Mouse (Mus musculus): ENCODE data around the gene Magoh. TPM values are rescaled to one million over a fixed set of nuclear protein-coding genes. Genes with fewer than 3 reads are reported as not detected.
A peak's percentile ranks its signal among the peaks of the same experiment; 100 is the strongest.

Magoh gene
- polyA plus RNA-seq, 1 experiment, result 3.4 TPM

- peaks cover 43% of the 10 kb centered on the region for H3K36me3 ChIP-seq (replicated peaks; ENCODE audit: low read length)
- TF ChIP-seq FLI1 (IDR thresholded peaks at IDR 0.05; ENCODE audit: low read length) (no peak), GATA1 (IDR thresholded peaks at IDR 0.05; ENCODE audit: borderline replicate concordance, low read length) (no peak)
- H3K9me3 ChIP-seq, result no peaks in the 10 kb centered on the region
- H3K27me3 ChIP-seq (replicated peaks), result no peaks in the 10 kb centered on the region
- peaks cover 63% of the 10 kb centered on the region for H3K4me1 ChIP-seq
- no peak overlapping the region for H3K4me3 ChIP-seq (replicated peaks)
Measured at GRCm38 (mm10) chr4:107920336-107920735, 40.8 kb downstream of the Magoh start.

- H3K4me1 ChIP-seq, result peaks cover 60% of the 10 kb centered on the region
- peak overlapping the region; percentile 29 for H3K4me3 ChIP-seq (replicated peaks)
- no peak for TF ChIP-seq FLI1 (IDR thresholded peaks at IDR 0.05; ENCODE audit: low read length)
- no peaks in the 10 kb centered on the region for H3K9me3 ChIP-seq
- H3K36me3 ChIP-seq (replicated peaks; ENCODE audit: low read length), result peaks cover 39% of the 10 kb centered on the region
- peaks cover 2% of the 10 kb centered on the region for H3K27me3 ChIP-seq (replicated peaks)
Measured at GRCm38 (mm10) chr4:107921152-107921695, 41.7 kb downstream of the Magoh start.

DNA sequence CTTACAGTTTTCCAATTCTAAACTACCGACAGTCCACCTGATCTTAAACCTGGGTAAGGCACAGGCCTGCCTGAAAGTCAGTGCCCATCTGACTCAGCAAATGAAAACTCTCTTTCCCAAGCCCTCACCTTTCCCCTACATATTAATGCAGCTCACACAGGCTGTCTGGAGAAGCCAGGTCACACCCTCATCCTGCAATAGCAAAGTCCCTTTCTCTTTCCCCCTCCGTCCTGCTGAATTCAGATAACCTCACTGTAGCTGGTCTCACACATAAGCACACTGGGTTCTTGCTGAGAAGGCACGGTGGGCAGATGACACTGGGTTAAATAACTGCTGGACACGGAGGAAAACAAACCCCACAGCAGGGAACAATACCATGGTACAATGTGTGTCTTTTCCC, 42.4 kb downstream of the Magoh start:
- H3K4me1 ChIP-seq, result peaks cover 59% of the 10 kb centered on the region
- H3K9me3 ChIP-seq, result no peaks in the 10 kb centered on the region
- peaks cover 39% of the 10 kb centered on the region for H3K36me3 ChIP-seq (replicated peaks; ENCODE audit: low read length)
- peaks cover 2% of the 10 kb centered on the region for H3K27me3 ChIP-seq (replicated peaks)
- H3K4me3 ChIP-seq (replicated peaks), result peak overlapping the region; percentile 99
- no peak for TF ChIP-seq FLI1 (IDR thresholded peaks at IDR 0.05; ENCODE audit: low read length)
- TF ChIP-seq GATA1 (IDR thresholded peaks at IDR 0.05; ENCODE audit: borderline replicate concordance, low read length), result no peak

DNA sequence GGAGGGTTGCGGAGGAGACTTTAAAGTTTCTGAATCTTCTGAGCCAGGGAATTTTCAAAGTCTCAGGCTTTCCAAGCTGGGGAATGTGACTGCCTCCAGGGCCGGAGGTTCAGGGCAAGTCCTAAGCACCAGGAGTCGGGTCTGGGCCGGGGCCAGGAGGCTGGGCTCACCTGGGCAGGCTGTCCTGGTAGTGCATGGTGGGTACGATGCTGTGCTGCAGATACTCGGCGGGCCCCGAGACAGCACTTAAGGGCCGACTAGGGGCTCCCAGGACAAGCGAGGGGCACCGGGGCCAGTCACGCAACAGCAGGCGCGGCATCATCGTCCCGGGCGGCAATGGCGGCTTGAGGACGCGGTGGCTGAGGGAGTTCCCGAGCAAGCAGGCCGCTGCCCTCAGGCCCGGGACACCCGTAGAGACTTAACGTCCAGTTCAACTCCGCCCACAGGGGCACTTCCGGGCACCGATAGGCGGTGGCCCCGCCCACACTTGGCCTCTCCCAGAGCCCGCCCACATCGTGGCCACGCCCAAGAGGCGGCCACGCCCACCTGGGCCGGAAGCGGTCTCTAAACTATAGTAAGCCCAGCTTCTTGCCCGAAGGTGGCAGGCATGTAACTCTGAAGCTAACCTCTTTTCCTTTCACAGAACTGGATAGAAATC, 43.7 kb downstream of the Magoh start, which contains the start of gene Cpt2:
Cpt2 (minus strand) TSS at position 466 of the 658 bp plus-strand sequence.
- Histone ChIP-seq H3K4me3 (replicated peaks) (peak within 1 kb of the TSS; percentile 99), H3K4me1 (peaks cover 55% of the 10 kb centered on the region), H3K36me3 (replicated peaks; ENCODE audit: low read length) (peaks cover 30% of the 10 kb centered on the region), H3K27me3 (replicated peaks) (peaks cover 2% of the 10 kb centered on the region), H3K9me3 (no peaks in the 10 kb centered on the region)
- TF ChIP-seq GATA1 (IDR thresholded peaks at IDR 0.05; ENCODE audit: borderline replicate concordance, low read length) (no peak), FLI1 (IDR thresholded peaks at IDR 0.05; ENCODE audit: low read length) (peak; percentile 60)

GRCm38 (mm10) chr4:107923803-107924194, 44.2 kb downstream of the Magoh start:
- peaks cover 55% of the 10 kb centered on the region for H3K4me1 ChIP-seq
- no peaks in the 10 kb centered on the region for H3K9me3 ChIP-seq
- H3K36me3 ChIP-seq (replicated peaks; ENCODE audit: low read length), result peaks cover 25% of the 10 kb centered on the region
- peaks cover 2% of the 10 kb centered on the region for H3K27me3 ChIP-seq (replicated peaks)
- TF ChIP-seq FLI1 (IDR thresholded peaks at IDR 0.05; ENCODE audit: low read length) (no peak), GATA1 (IDR thresholded peaks at IDR 0.05; ENCODE audit: borderline replicate concordance, low read length) (no peak)
- H3K4me3 ChIP-seq (replicated peaks), result peak overlapping the region; percentile 99

DNA sequence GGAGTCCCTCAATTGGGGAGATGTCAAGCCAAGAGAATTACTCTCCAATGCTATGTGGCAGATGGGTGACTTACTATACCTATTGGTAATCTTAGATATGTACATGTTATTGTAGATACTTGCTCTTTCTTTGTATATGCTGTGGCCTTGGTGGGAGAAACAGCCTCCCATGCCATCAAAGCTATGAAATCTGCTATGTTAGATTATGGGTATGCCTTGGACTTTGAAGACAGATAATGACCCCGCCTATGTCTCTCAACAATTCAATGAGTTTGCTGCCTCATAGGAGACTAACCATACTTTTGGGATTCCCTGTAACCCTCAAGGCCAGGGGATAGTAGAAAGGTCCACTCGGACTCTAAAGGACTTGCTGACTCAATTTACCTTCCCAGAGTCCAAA, 48.7 kb downstream of the Magoh start:
- no peaks in the 10 kb centered on the region for H3K36me3 ChIP-seq (replicated peaks; ENCODE audit: low read length)
- H3K27me3 ChIP-seq (replicated peaks), result peaks cover 9% of the 10 kb centered on the region
- peaks cover 24% of the 10 kb centered on the region for H3K4me1 ChIP-seq
- no peak overlapping the region for H3K4me3 ChIP-seq (replicated peaks)
- H3K9me3 ChIP-seq, result no peaks in the 10 kb centered on the region
- TF ChIP-seq GATA1 (IDR thresholded peaks at IDR 0.05; ENCODE audit: borderline replicate concordance, low read length), result no peak
- TF ChIP-seq FLI1 (IDR thresholded peaks at IDR 0.05; ENCODE audit: low read length), result no peak

DNA sequence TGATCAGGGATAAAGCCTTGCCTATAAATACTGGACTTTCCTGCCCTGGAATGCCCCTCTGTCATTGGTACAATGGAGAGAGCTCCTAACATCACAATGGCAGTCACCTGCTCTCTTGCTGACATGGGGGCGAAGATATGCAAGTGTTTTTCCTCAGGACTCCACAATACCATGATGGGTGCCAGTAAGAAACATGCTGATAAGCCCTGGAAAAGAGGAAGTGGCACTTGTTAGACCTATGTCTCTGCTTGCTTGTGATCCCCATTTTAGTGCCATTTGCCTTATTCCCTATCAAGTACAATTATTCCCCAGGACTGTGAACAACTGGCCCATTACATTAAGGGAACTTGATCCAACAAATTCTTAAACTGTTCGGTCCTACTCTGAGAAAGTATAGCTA, 49.2 kb downstream of the Magoh start:
- TF ChIP-seq GATA1 (IDR thresholded peaks at IDR 0.05; ENCODE audit: borderline replicate concordance, low read length), result no peak
- no peak for TF ChIP-seq FLI1 (IDR thresholded peaks at IDR 0.05; ENCODE audit: low read length)
- H3K4me1 ChIP-seq, result peaks cover 27% of the 10 kb centered on the region
- H3K4me3 ChIP-seq (replicated peaks), result no peak overlapping the region
- H3K27me3 ChIP-seq (replicated peaks), result peaks cover 9% of the 10 kb centered on the region
- H3K36me3 ChIP-seq (replicated peaks; ENCODE audit: low read length), result no peaks in the 10 kb centered on the region
- H3K9me3 ChIP-seq, result no peaks in the 10 kb centered on the region

GRCm38 (mm10) chr4:107931453-107931852, 51.9 kb downstream of the Magoh start:
- H3K9me3 ChIP-seq, result no peaks in the 10 kb centered on the region
- peaks cover 8% of the 10 kb centered on the region for H3K27me3 ChIP-seq (replicated peaks)
- no peak for TF ChIP-seq GATA1 (IDR thresholded peaks at IDR 0.05; ENCODE audit: borderline replicate concordance, low read length)
- TF ChIP-seq FLI1 (IDR thresholded peaks at IDR 0.05; ENCODE audit: low read length), result no peak
- peaks cover 27% of the 10 kb centered on the region for H3K4me1 ChIP-seq
- H3K4me3 ChIP-seq (replicated peaks), result no peak overlapping the region
- no peaks in the 10 kb centered on the region for H3K36me3 ChIP-seq (replicated peaks; ENCODE audit: low read length)

- peaks cover 25% of the 10 kb centered on the region for H3K4me1 ChIP-seq
- H3K36me3 ChIP-seq (replicated peaks; ENCODE audit: low read length), result no peaks in the 10 kb centered on the region
- peaks cover 11% of the 10 kb centered on the region for H3K27me3 ChIP-seq (replicated peaks)
- H3K4me3 ChIP-seq (replicated peaks), result no peak overlapping the region
- no peaks in the 10 kb centered on the region for H3K9me3 ChIP-seq
- TF ChIP-seq GATA1 (IDR thresholded peaks at IDR 0.05; ENCODE audit: borderline replicate concordance, low read length), result no peak
- TF ChIP-seq FLI1 (IDR thresholded peaks at IDR 0.05; ENCODE audit: low read length), result no peak
Measured at GRCm38 (mm10) chr4:107933239-107933638, 53.7 kb downstream of the Magoh start.

DNA sequence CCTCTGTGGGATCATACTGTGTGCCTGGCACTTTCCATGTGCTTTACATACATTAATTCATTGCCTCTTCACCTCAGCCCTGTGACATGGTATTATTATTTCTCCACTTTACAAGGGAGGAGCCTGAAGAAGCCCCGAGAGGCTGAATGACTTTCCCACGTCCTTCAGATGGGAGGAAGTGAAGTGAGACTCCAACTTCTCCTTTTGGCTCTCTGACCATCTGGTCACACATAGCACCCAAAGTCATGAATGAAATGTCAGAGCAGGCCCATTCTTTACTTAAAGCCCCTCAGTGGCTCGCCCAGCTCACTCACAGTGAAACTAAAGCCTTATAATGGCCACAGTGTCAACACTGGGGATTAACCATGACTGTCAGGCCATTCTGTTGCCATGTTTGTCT, 55.7 kb downstream of the Magoh start:
- peaks cover 27% of the 10 kb centered on the region for H3K4me1 ChIP-seq
- TF ChIP-seq GATA1 (IDR thresholded peaks at IDR 0.05; ENCODE audit: borderline replicate concordance, low read length) (no peak), FLI1 (IDR thresholded peaks at IDR 0.05; ENCODE audit: low read length) (no peak)
- H3K36me3 ChIP-seq (replicated peaks; ENCODE audit: low read length), result no peaks in the 10 kb centered on the region

More for the DNA sequence above, 55.7 kb downstream of the Magoh start:
- Histone ChIP-seq H3K27me3 (replicated peaks) (peaks cover 24% of the 10 kb centered on the region), H3K4me3 (replicated peaks) (no peak overlapping the region), H3K9me3 (no peaks in the 10 kb centered on the region)

Other genes starting within 250 kb of the Magoh start
- not detected in 2 replicates for gene Dmrtb1, start 195.5 kb upstream of the Magoh start, polyA plus RNA-seq (2012; ENCODE audit: insufficient read depth, low replicate concordance)
- 14.7 and 29.4 TPM in 2 replicates for gene Lrp8, start 77.5 kb upstream of the Magoh start, polyA plus RNA-seq (2012; ENCODE audit: insufficient read depth, low replicate concordance)
- gene 0610037L13Rik, start 10.1 kb downstream of the Magoh start, polyA plus RNA-seq (2012; ENCODE audit: insufficient read depth, low replicate concordance), result 1.9 and 5.6 TPM in 2 replicates
- 74.4 and 828 TPM in 2 replicates for gene Cpt2, start 43.9 kb downstream of the Magoh start, polyA plus RNA-seq (2012; ENCODE audit: insufficient read depth, low replicate concordance)
- gene Slc1a7, start 88.6 kb downstream of the Magoh start, polyA plus RNA-seq (2012; ENCODE audit: insufficient read depth, low replicate concordance), result not detected in 2 replicates
- not detected in 2 replicates for gene Podn, start 216.7 kb downstream of the Magoh start, polyA plus RNA-seq (2012; ENCODE audit: insufficient read depth, low replicate concordance)